Mouse (Mus musculus) liver, embryonic 12.5 days (tissue): ENCODE measurements around the gene Mamstr. TPM values are rescaled to one million over a fixed set of nuclear protein-coding genes. Genes with fewer than 3 reads are reported as not detected.
"Not testable (repeated sequence)": the region's sequence is repeated elsewhere in the genome, so short reads cannot be mapped to it uniquely, and the experiment has no call there.

Source experiments
- ATAC-seq: fragments of 200-750 bp; cut with Nextera tagmentation; 2 replicates; pipeline ENCODE4 v1.8.0; 2017; ENCODE audit warnings: moderate number of reproducible peaks, mild to moderate bottlenecking, moderate library complexity
- H3K27ac ChIP-seq: fragments of 300-500 bp; sonication (generic); 2 replicates; pipeline ENCODE4 v1.5.1; 2016; ENCODE audit warnings: mild to moderate bottlenecking
- H3K27me3 ChIP-seq: fragments of 300-500 bp; sonication (generic); replicated peaks from 2 replicates; pipeline ENCODE4 v1.6.1; 2016; ENCODE audit warnings: mild to moderate bottlenecking, moderate library complexity
- H3K36me3 ChIP-seq: fragments of 300-500 bp; sonication (generic); 2 replicates; pipeline ENCODE4 v1.6.1; 2016; ENCODE audit warnings: mild to moderate bottlenecking, moderate library complexity
- H3K4me1 ChIP-seq: fragments of 300-500 bp; sonication (generic); 2 replicates; pipeline ENCODE4 v1.6.1; 2016
- H3K4me2 ChIP-seq: fragments of 300-500 bp; sonication (generic); 2 replicates; pipeline ENCODE4 v1.6.1; 2016; ENCODE audit warnings: mild to moderate bottlenecking, moderate library complexity
- H3K4me3 ChIP-seq: fragments of 300-500 bp; sonication (generic); 2 replicates; pipeline ENCODE4 v1.5.1; 2016; ENCODE audit warnings: mild to moderate bottlenecking, moderate library complexity
- H3K9ac ChIP-seq: fragments of 300-500 bp; sonication (generic); 2 replicates; pipeline ENCODE4 v1.6.1; 2016; ENCODE audit warnings: mild to moderate bottlenecking, moderate library complexity
- H3K9me3 ChIP-seq: fragments of 300-500 bp; sonication (generic); replicated peaks from 2 replicates; pipeline ENCODE4 v1.6.1; 2016; ENCODE audit warnings: mild to moderate bottlenecking, moderate library complexity
- WGBS: fragments of 180-500 bp; shearing (Covaris S2); methylation state at CpG from one replicate; pipeline ENCODE4 v1.1.7; 2016; ENCODE audit not compliant: insufficient replicate concordance; 5-methylcytosine and 5-hydroxymethylcytosine counted together
- polyA plus RNA-seq: library from polyadenylated mRNA; unstranded; fragments of >200 nt; fragmentation: Nextera tagmentation; extraction: Ambion mirVana; gene quantifications from 2 replicates; pipeline ENCODE4 v1.2.1, GENCODE M21; 2016

Gene Mamstr
- polyA plus RNA-seq, 1 experiment from 2014 or later: 0.81 TPM

DNA sequence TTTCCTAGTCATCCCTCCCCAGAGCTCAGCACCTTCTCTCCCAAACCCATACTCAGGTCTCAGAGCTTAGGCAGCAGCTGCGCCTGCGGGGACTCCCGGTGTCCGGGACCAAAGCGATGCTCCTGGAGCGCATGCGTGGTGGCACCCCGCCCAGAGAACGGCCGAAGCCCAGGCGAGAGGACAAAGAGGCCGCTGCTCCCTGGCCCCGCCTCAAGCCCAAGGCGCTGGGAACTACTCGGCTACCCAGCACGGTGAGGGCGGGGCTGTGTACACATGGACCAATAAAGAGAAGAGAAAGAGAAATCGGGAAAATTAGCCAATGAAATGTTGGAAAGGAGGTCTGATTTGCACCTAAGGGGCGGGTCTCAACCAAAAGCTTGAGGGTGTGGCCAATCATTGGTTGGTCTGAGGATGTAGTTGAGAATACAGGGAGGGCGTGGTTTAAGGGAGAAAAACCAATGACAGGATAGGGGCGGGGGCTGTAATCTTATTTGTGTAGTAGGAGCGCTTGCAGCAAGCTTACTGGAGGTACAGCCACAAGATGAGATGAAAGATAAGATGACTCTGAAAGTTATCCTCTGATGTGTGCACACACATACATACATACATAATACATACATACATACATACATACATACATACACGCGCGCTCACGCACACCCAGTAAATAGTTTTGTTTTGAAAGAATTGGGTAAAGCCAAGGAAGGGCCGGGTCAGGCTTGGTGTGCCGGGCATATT is 3.8 kb downstream of the Mamstr start:
- Histone ChIP-seq H3K4me3 (peak overlapping the region; percentile 39), H3K27me3 (peaks cover 41% of the 10 kb centered on the region), H3K4me2 (peak overlapping the region; percentile 69), H3K9ac (peak overlapping the region; percentile 52), H3K27ac (peak overlapping the region; percentile 61; the same call in 1 of the 2 replicates), H3K9me3 (no peaks in the 10 kb centered on the region), H3K36me3 (no peaks in the 10 kb centered on the region), H3K4me1 (peaks cover 22% of the 10 kb centered on the region)
- WGBS: 4% methylated on average over 28 of the region's 28 CpGs
- peak; percentile 85 for ATAC-seq

DNA sequence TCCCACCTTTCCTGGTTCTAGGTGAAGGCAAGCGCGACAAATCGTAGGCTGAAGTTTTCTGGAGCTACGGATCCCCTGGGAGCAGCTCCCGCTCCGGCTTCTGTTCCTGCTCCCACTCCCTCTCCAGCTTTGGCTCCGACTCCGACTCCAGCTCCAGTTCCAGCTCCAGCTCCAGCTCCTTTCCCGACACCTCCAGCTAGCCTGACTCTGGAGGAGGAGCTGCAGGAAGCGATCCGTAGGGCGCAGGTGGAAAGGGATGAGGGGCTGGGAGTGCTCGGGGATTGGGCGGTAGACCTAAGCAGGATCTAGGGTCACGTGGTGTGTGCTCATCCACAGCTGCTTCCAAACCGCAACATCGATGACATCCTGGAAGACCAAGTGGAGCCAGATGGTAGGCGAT is 4.4 kb downstream of the Mamstr start:
- Histone ChIP-seq H3K9me3 (no peaks in the 10 kb centered on the region), H3K27ac (no peak overlapping the region), H3K36me3 (no peaks in the 10 kb centered on the region), H3K9ac (no peak overlapping the region), H3K4me1 (peaks cover 22% of the 10 kb centered on the region), H3K4me2 (peak overlapping the region; percentile 69), H3K27me3 (peaks cover 41% of the 10 kb centered on the region), H3K4me3 (peak overlapping the region; percentile 39)
- no peak for ATAC-seq
- 10% methylated on average over 18 of the region's 18 CpGs for WGBS

DNA sequence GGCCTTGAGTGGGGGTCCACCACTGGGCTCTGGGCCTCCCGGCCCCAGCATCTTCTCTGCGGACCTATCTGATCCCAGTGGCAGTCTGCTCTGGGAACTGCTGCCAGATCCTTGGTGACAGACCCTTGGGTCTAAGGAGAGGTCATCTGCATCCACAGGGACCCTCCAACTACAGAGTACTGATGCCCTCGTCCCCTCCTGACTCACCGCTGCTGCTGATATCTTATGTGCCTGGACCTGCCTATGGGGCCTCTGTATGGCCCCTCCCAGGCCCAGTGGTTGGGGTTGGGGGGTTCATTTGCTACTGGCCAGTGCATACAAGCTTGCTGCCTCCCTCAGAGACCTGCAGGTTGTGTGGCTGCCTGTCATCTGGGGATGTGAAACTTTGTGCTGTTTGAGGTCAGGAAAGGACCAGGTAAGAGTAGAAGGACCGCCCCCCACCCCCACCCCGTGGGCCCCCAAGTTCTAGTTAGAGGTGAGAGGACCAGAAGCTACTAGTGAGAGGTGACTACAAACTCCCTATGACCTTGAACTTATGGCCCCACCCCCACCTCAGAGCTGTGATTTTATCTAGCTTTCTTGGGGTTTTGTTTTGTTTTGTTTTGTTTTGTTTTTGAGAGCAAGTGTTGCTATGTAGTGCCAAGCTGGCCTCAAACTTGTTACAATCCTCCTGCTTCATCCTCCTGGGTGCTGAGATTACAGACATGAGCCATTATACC is 5.3 kb downstream of the Mamstr start:
- ATAC-seq: no peak
- H3K27me3 ChIP-seq: peaks cover 40% of the 10 kb centered on the region
- H3K9me3 ChIP-seq: no peaks in the 10 kb centered on the region
- H3K4me3 ChIP-seq: no peak overlapping the region
- H3K27ac ChIP-seq: no peak overlapping the region
- H3K4me2 ChIP-seq: no peak overlapping the region
- H3K36me3 ChIP-seq: no peaks in the 10 kb centered on the region
- WGBS: 52% methylated on average over 6 of the region's 6 CpGs
- H3K9ac ChIP-seq: no peak overlapping the region
- peaks cover 22% of the 10 kb centered on the region for H3K4me1 ChIP-seq

- Histone ChIP-seq H3K9ac (no peak overlapping the region), H3K36me3 (no peaks in the 10 kb centered on the region), H3K4me1 (peaks cover 22% of the 10 kb centered on the region), H3K4me3 (no peak overlapping the region), H3K4me2 (no peak overlapping the region), H3K9me3 (no peaks in the 10 kb centered on the region), H3K27me3 (peaks cover 37% of the 10 kb centered on the region), H3K27ac (no peak overlapping the region)
- ATAC-seq: no peak
- 72% methylated on average over 7 of the region's 7 CpGs for WGBS
Observed at GRCm38 (mm10) chr7:45645591-45645971, 5.8 kb downstream of the Mamstr start.

DNA sequence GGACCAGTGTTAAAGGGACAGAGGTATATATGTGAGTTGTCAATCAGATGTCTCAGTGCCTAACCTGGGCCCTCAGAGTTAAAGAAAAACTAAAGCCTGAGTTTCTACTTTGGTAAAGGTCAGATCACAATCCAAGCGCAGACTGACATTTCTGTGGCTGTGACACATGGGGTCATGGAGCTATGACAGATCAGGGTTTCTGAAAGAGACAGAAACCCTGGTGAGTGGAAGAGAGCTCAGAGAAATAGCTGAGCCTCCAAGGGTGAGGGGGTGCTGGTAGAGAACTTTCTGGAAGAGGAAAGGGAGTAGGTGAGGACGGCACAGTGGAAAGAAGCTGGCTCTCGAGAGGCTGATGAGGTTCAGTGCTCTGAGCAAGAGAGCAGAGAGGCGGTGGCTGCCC is 6.9 kb downstream of the Mamstr start:
- H3K9me3 ChIP-seq: no peaks in the 10 kb centered on the region
- no peak overlapping the region for H3K4me3 ChIP-seq
- 60% methylated on average over 4 of the region's 4 CpGs for WGBS
- H3K4me1 ChIP-seq: peaks cover 22% of the 10 kb centered on the region
- H3K27ac ChIP-seq: no peak overlapping the region
- no peak overlapping the region for H3K9ac ChIP-seq
- peaks cover 27% of the 10 kb centered on the region for H3K27me3 ChIP-seq
- no peak for ATAC-seq
- H3K4me2 ChIP-seq: no peak overlapping the region
- H3K36me3 ChIP-seq: no peaks in the 10 kb centered on the region

GRCm38 (mm10) chr7:45649351-45649750 is 9.6 kb downstream of the Mamstr start:
- Histone ChIP-seq H3K4me3 (no peak overlapping the region), H3K9me3 (no peaks in the 10 kb centered on the region), H3K27me3 (peaks cover 16% of the 10 kb centered on the region), H3K9ac (no peak overlapping the region), H3K36me3 (no peaks in the 10 kb centered on the region), H3K4me1 (no peaks in the 10 kb centered on the region; the same call in 1 of the 2 replicates), H3K4me2 (no peak overlapping the region), H3K27ac (no peak overlapping the region)
- no peak for ATAC-seq
- WGBS: 66% methylated on average over 8 of the region's 8 CpGs

DNA sequence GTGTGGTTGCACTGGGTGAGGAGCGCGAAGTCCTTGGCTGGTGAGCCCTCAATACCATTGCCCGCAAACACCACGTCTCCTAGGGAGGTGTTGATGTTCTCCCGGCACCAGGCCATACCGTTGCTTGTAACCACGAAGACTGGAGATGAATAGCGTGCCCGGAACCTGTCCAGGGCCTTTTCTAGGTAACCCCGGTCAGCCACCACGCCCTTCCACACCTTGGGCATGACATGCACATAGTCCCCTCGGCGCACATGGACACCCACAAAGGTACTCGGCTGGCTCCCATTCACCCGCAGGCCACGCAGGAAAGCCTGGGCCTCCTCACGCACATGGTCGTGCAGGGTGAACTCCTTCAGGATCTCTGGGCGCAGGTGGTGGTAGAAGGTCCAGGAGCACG is 10.7 kb downstream of the Mamstr start:
- ATAC-seq, H3K4me1 ChIP-seq, H3K4me2 ChIP-seq, H3K4me3 ChIP-seq, H3K9me3 ChIP-seq, H3K27ac ChIP-seq, H3K27me3 ChIP-seq, H3K36me3 ChIP-seq, H3K9ac ChIP-seq: not testable (repeated sequence)
- 82% methylated on average over 20 of the region's 20 CpGs for WGBS

DNA sequence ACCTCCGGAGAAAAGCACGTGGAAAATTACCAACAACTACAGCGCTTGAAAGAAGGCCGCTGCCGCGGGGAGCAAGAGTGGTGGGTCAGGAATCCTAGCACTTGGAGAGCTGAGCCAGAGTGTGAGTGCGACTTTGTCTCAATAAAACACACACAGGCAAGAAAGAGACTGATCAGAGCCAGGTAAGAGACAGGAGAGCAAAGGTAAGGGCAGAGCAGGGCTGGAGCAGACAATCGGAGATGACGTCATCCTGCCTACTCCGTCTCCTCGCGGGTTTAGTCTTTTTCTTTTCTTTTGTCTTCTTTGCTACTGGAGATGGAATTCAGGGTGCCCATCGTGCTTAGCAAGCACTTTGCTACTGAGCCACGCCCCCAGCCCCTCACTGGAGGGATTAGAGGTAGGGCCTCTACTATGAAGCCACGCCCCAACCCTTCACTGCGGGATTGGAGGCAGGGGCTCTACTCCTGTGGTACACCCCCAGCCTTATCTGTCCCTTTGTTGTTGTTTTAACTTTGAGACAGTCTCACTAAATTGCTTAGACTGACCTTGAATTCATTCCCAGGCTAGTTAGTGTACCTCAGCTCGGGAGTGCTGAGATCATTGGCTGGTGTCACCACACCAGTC is 14.8 kb downstream of the Mamstr start:
- Histone ChIP-seq H3K4me2 (peak overlapping the region; percentile 52), H3K27me3 (no peaks in the 10 kb centered on the region; the same call in 1 of the 2 replicates), H3K4me3 (0 out of 2 replicates have a peak overlapping the region, but pooled peaks have one; percentile 19), H3K9ac (no peak overlapping the region), H3K36me3 (no peaks in the 10 kb centered on the region), H3K4me1 (peaks cover 5% of the 10 kb centered on the region), H3K9me3 (no peaks in the 10 kb centered on the region), H3K27ac (no peak overlapping the region)
- 37% methylated on average over 17 of the region's 17 CpGs for WGBS
- ATAC-seq: no peak

DNA sequence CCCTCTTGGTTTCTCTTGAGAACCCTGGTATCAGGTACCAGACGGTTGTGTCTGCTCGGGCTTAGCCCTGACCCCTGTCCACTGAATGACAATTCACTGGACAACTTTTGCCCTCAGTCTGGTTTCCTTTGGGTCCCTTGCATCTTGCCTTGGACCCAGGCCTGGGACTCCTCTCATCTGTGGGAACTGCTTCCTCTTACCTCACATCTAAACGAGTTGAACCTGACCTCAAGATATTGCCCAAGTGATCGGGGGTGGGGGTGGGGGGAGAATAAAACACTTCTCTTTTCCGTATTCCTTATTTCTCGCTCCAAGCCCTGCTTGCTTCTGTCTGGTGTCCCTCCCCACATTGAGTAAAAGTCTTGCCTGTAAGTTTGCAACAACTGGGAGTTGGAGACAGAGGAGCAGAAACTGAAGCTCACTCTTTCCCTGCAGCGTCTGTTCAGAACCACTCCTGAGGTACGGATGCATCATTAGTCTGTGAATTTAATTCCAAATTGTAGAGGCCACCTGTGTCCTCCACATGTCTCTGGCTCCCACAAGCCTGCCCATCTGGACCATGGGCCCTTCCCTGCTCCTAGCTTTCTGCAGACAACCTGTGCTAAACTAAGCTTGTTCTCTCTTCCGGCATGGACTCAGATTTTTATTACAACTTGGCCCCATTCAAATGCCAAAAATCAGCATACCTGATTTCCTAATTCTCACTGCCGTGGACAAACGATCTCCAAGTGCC is 21.1 kb downstream of the Mamstr start:
- Histone ChIP-seq H3K9me3 (no peaks in the 10 kb centered on the region), H3K36me3 (no peaks in the 10 kb centered on the region), H3K4me3 (no peak overlapping the region), H3K27me3 (peaks cover 17% of the 10 kb centered on the region), H3K9ac (no peak overlapping the region), H3K4me2 (no peak overlapping the region), H3K4me1 (peaks cover 17% of the 10 kb centered on the region; the same call in 1 of the 2 replicates), H3K27ac (no peak overlapping the region)
- no peak for ATAC-seq
- WGBS: 56% methylated on average over 11 of the region's 11 CpGs

DNA sequence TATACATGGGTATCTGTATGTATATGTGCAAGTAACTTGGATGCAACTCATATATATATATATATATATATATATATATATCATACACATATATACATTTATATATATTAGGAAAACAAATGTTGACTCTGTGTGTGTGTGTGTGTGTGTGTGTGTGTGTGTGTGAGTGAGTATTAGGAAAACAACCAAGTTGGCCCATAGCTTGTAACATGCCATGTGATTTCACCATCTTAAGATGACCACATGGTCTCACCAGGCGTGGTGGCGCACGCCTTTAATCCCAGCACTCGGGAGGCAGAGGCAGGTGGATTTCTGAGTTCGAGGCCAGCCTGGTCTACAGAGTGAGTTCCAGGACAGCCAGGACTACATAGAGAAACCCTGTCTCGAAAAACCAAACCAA is 21.9 kb downstream of the Mamstr start:
- WGBS: 78% methylated on average over 6 of the region's 6 CpGs
- H3K27ac ChIP-seq, ATAC-seq, H3K4me3 ChIP-seq, H3K9me3 ChIP-seq, H3K9ac ChIP-seq, H3K4me2 ChIP-seq, H3K36me3 ChIP-seq: not testable (repeated sequence)
- Histone ChIP-seq H3K27me3 (peaks cover 19% of the 10 kb centered on the region), H3K4me1 (peaks cover 18% of the 10 kb centered on the region; the same call in 1 of the 2 replicates)

DNA sequence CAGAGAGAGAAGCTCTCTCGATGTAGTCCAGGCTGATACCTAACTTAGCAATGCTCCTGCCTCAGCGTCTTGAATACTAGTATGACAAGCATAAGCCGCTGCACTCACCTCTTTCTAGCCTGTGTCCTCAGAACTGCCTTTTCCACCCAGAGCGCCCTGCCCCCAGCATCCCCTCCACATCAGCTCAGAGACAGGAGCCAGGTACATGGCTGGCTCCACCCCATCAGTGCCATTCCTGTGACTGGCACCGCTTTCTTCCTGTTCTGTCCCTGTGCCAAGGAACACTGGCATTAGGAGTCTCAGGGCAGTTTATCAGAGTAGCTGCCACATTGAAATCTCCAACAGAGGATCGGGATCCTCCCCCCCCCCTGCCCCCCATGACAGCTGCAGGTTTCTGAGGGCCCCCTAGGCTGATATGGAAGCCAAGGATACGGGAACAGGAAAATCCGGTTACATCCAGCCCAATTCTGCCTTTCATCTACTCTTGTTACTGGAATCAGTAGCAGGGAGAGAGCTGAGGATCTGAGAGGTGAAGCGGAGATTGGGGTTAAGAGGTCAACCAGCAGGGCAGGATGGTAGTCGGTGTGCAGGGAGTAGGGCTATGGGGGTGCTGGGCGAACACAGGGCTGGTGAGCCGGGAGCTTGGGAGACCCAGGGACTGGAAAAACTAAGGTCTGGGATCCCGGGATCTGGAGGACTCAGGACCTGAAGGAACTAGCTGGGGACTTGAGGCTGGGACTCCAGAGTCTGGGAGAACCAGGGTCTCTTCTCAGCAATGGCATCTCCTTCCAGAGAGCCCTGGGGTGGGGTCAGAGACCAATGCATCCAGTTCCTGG is 25.7 kb downstream of the Mamstr start:
- no peak for ATAC-seq
- H3K9ac ChIP-seq: no peak overlapping the region; the same call in 1 of the 2 replicates

More for the DNA sequence above, 25.7 kb downstream of the Mamstr start:
- 45% methylated on average over 13 of the region's 13 CpGs for WGBS
- no peak overlapping the region for H3K27ac ChIP-seq
- peaks cover 18% of the 10 kb centered on the region; the same call in 1 of the 2 replicates for H3K4me1 ChIP-seq
- no peak overlapping the region for H3K4me3 ChIP-seq
- H3K4me2 ChIP-seq: no peak overlapping the region
- peaks cover 19% of the 10 kb centered on the region for H3K27me3 ChIP-seq
- no peaks in the 10 kb centered on the region for H3K36me3 ChIP-seq
- H3K9me3 ChIP-seq: no peaks in the 10 kb centered on the region
